Mouse (Mus musculus): ENCODE measurements around the gene Gabarapl2. TPM values are rescaled to one million over a fixed set of nuclear protein-coding genes. Genes with fewer than 3 reads are reported as not detected.
A peak's percentile ranks its signal among the peaks of the same experiment; 100 is the strongest.
"Not testable (repeated sequence)": the region's sequence is repeated elsewhere in the genome, so short reads cannot be mapped to it uniquely, and the experiment has no call there.

Gene Gabarapl2
- polyA plus RNA-seq, 1 experiment from 2014 or later = 314 TPM

DNA sequence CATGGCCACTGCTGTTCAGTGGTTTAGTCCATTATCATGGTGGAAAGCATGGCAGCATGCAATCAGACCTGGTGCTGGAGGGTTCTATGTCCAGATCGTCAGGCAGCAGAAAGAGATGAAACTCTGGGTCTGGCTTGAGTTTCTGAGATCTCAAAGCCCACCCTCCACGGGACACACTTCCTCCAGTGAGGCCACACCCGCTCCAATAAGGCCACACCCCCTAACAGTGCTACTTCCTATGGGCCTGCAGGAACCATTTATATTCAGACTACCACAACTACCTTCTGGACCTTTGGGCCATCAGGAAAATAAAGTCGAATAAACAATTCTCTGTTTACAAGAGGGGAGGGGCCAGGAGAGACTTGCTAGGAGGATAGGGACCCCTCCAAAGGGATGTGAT, 19.5 kb upstream of the Gabarapl2 start:
- H3K36me3 ChIP-seq = peaks cover 19% of the 10 kb centered on the region
- no peak overlapping the region for H3K4me3 ChIP-seq
- WGBS = 89% methylated on average over 4 of the region's 4 CpGs
- no peaks in the 10 kb centered on the region for H3K9me3 ChIP-seq
- DNase-seq (ENCODE audit: low spot score) = no peak
- H3K27ac ChIP-seq = no peak overlapping the region
- H3K27me3 ChIP-seq (ENCODE audit: insufficient read depth, poor library complexity, severe bottlenecking) = no peaks in the 10 kb centered on the region
- no peaks in the 10 kb centered on the region for H3K4me1 ChIP-seq (replicated peaks)

DNA sequence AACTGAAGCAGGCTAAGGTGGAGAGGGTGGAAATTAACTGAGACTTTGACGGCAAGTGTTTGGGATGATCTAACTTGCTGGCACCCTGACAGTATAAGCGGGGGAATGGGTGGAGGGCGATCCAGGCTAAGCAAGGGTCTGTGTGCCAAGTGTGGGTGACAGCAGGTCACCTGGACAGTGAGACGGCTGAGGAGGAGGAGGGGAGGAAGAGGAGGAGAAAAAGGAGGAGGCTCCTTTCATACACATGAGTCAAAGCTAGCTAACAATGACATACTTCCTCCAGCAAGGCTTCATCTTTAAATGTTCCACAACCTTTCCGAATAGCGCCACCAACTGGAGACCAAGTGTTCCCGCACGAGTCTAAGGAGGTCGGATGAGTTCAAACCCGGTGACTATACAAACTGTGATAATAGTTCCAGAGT, 17.1 kb upstream of the Gabarapl2 start:
- Histone ChIP-seq H3K36me3 (peaks cover 4% of the 10 kb centered on the region), H3K27me3 (ENCODE audit: insufficient read depth, poor library complexity, severe bottlenecking) (no peaks in the 10 kb centered on the region), H3K4me1 (replicated peaks) (no peaks in the 10 kb centered on the region), H3K9me3 (no peaks in the 10 kb centered on the region), H3K4me3 (no peak overlapping the region), H3K27ac (no peak overlapping the region)
- DNase-seq (ENCODE audit: low spot score) = peak; percentile 35
- 35% methylated on average over 10 of the region's 10 CpGs for WGBS

DNA sequence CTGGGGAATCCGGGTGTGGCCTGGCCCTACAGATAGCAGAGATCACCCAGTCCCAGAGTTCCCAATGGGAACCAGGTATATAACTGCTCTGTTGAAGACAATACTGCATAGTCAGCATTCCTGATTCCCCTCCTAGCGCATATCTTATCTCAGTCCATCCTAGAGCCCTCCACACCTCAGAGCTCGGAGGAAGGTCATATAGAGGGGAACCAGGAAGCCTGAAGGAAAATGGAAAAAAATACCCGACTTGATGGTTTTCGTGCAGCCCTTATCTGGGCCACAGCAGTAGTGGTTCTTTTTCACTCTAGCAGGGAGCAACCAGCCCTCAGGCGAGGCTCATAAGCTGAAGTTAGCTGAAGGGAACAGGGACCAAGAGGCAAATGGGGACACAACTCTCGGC, 15.5 kb upstream of the Gabarapl2 start:
- no peaks in the 10 kb centered on the region for H3K27me3 ChIP-seq (ENCODE audit: insufficient read depth, poor library complexity, severe bottlenecking)
- DNase-seq (ENCODE audit: low spot score) = no peak
- H3K36me3 ChIP-seq = no peaks in the 10 kb centered on the region
- H3K9me3 ChIP-seq = no peaks in the 10 kb centered on the region
- no peak overlapping the region for H3K27ac ChIP-seq
- H3K4me3 ChIP-seq = no peak overlapping the region
- 84% methylated on average over 7 of the region's 7 CpGs for WGBS
- H3K4me1 ChIP-seq (replicated peaks) = no peaks in the 10 kb centered on the region

DNA sequence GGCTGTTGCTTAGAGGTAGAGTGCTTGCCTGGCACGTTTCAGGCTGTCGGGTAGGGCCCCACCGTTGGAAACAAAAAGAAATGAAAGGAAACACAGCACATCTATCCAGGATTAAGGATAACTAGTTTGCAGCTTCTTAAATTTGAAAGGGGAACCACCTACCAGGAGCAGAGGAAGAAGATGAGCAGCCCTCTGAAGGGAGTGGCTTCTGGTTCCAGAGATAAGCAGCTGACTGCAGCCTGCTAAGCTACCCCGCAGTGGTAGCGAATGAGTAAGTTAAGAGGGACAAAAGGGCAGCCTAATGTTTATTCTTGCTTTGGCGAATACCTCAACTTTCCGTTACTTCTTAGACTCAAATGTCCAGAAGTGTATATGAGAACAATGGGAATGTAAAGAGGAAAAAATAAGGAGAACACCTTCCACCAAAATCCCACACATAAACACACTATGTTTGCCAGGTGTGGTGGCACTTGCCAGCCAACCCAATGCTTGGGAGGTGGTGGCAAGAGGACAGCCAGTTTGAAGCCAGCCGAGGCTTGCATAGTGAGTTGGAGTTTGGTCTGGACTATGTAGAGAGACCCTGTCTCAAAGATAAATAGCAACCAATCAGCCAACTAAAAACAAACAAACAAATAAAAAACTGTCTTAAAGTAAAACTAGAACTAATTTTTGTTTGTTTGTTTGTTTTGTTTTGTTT, 10.7 kb upstream of the Gabarapl2 start:
- Histone ChIP-seq H3K4me3 (no peak overlapping the region), H3K9me3 (no peaks in the 10 kb centered on the region), H3K27me3 (ENCODE audit: insufficient read depth, poor library complexity, severe bottlenecking) (no peaks in the 10 kb centered on the region), H3K27ac (no peak overlapping the region), H3K36me3 (no peaks in the 10 kb centered on the region), H3K4me1 (replicated peaks) (peaks cover 29% of the 10 kb centered on the region)
- no peak for DNase-seq (ENCODE audit: low spot score)
- WGBS = 77% methylated on average over 8 of the region's 8 CpGs

DNA sequence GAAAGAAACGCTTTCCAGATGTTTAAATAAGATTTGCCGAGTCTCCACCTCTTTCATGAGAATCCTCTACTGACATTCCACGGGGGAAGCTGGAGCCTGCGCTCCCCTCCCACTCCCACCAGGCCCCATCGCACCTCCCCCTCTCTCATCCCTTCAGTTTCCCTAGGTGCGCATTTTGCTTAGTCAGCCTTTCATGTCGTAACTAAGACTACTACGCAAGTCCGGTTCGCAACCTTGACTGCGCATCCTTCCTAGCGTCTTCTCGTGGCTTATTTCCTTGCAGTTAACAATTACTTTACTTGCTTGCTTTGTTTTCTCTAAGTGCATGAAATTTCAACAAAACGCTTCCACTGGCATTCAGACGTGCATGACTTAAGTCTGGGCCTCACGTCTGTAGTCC, 8.8 kb upstream of the Gabarapl2 start:
- no peaks in the 10 kb centered on the region for H3K27me3 ChIP-seq (ENCODE audit: insufficient read depth, poor library complexity, severe bottlenecking)
- DNase-seq (ENCODE audit: low spot score) = no peak
- no peaks in the 10 kb centered on the region for H3K36me3 ChIP-seq
- H3K4me3 ChIP-seq = no peak overlapping the region
- no peak overlapping the region for H3K27ac ChIP-seq
- no peaks in the 10 kb centered on the region for H3K9me3 ChIP-seq
- peaks cover 29% of the 10 kb centered on the region for H3K4me1 ChIP-seq (replicated peaks)
- WGBS = 83% methylated on average over 16 of the region's 16 CpGs

DNA sequence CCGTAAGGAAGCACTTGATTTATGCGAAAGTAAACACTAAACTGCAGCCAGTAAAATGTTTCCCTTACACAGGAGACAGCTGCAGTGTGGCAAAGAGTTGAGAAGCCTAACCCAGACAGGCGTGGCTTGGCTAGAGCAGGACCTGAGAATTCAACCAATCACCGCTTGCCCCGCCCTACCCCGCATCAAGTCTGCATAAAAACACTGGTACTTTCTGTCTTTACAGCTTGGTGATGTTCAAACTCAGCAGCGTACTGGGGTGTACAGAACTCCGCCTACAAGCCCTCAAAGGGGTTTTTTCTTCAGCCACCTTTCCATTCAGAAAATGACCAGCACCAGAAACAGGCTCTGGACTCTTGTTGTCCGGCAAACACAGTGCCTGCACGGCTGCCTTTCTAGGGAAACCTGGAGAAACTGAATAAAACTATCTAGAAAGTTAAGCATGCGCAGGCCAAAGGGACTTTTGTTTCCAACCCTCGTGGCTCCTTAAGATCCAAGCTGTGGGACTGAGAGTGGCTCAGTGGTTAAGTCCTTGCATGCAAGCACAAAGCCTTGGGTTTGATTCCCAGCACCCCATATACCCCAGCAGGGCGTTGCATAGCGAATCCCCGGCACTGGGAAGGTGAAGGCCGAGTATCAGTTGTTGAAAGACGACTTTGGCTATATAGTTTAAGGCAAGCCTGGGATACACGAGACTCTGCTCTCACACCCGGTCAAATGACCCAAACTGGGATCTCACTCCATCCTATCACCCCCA, 7.7 kb upstream of the Gabarapl2 start:
- WGBS = 34% methylated on average over 19 of the region's 19 CpGs

DNA sequence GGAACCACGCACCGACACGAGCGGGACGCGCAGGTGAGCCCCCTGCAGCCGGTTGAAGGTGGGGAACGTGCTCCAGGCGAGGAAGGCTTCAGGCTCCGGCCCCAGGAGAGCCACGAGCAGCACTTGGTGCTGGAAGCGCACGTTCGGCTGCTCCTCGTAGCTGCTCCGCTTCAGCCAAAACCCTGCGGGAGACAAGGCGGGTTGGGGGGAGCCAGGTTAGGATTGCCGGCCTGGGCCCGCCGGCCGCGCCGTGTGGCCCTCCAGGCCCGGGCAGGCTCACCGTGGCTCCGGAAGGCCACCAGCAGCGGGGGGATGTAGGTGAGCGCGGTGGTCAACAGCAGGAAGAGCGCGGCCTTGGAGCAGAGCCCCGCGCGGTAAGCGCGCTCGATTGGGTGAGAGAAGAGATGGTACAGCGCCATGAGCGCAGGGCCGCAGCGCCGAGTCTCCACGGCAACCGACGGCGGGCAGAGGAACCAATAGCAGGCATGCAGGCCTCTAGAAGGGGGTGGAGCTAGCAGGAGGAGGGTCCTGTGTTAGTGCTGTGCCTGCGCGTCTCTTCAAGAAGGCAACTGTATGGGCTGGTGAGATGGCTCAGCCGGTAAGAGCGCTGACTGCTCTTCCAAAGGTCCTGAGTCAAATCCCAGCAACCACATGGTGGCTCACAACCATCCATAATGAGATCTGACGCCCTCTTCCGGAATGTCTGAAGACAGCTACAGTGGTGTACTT, 7.0 kb upstream of the Gabarapl2 start, which contains the start of gene Tmem231:
Gene Tmem231, minus strand, starts transcription at position 534 of the 729 bp plus-strand sequence.
- peak within 1 kb of the TSS; percentile 84 for H3K4me3 ChIP-seq
- peak; percentile 95 for DNase-seq (ENCODE audit: low spot score)
- no peaks in the 10 kb centered on the region for H3K27me3 ChIP-seq (ENCODE audit: insufficient read depth, poor library complexity, severe bottlenecking)
- under 1% methylated on average over 53 of the region's 53 CpGs for WGBS
- no peaks in the 10 kb centered on the region for H3K36me3 ChIP-seq
- H3K4me1 ChIP-seq (replicated peaks) = peaks cover 29% of the 10 kb centered on the region
- H3K27ac ChIP-seq = peak within 1 kb of the TSS; percentile 96
- no peaks in the 10 kb centered on the region for H3K9me3 ChIP-seq

More for the DNA sequence above, 7.7 kb upstream of the Gabarapl2 start:
- peak; percentile 60 for DNase-seq (ENCODE audit: low spot score)
- no peaks in the 10 kb centered on the region for H3K36me3 ChIP-seq
- H3K27me3 ChIP-seq (ENCODE audit: insufficient read depth, poor library complexity, severe bottlenecking) = no peaks in the 10 kb centered on the region
- peak overlapping the region; percentile 96 for H3K27ac ChIP-seq
- H3K9me3 ChIP-seq = no peaks in the 10 kb centered on the region
- peak overlapping the region; percentile 84 for H3K4me3 ChIP-seq
- peaks cover 29% of the 10 kb centered on the region for H3K4me1 ChIP-seq (replicated peaks)

DNA sequence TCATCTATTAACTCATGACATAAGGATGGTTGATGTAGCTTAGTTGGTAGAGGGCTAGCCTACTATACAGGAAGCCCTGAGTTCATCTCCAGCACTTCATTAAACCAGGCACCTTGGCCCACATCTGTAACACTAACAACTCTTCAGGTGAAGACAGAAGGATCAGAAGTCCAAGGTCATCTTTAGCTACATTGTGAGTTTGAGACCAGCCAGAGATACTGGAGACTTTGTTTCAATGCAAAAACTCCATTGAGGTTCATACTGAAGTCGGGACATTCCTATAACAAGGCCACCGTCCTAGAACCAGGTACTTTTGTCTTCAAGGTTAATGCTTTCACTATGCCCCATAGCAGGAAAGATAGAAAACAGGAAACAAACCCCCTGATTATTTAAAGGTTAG, 6.3 kb upstream of the Gabarapl2 start:
- peaks cover 29% of the 10 kb centered on the region for H3K4me1 ChIP-seq (replicated peaks)
- DNase-seq (ENCODE audit: low spot score) = no peak
- no peak overlapping the region for H3K27ac ChIP-seq
- peak overlapping the region; percentile 84; the same call in 1 of the 2 replicates for H3K4me3 ChIP-seq
- WGBS = 84% methylated on average over 2 of the region's 2 CpGs
- no peaks in the 10 kb centered on the region for H3K27me3 ChIP-seq (ENCODE audit: insufficient read depth, poor library complexity, severe bottlenecking)
- H3K36me3 ChIP-seq = no peaks in the 10 kb centered on the region
- H3K9me3 ChIP-seq = no peaks in the 10 kb centered on the region

DNA sequence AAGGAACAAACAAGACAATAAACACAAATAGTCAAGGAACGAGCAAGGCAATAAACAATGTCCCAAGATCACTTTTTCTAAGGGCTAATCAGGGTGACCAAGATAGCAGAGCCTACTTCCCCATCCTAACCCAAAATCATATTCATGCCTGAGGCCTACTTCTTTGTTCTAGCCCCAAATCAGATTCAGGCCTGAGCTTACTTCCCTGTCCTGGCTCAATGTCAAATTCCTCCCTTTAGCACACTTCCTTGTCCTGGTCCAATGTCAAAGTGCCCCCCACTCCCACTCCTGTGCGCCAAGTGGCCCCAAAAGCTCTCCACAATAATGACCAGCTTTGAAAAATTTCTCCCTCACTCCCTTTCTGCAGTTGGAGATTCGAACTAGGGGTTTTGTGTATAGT, 3.3 kb upstream of the Gabarapl2 start:
- DNase-seq (ENCODE audit: low spot score) = no peak
- peaks cover 42% of the 10 kb centered on the region for H3K4me1 ChIP-seq (replicated peaks)
- WGBS = 76% methylated on average over 3 of the region's 3 CpGs
- no peak overlapping the region for H3K4me3 ChIP-seq
- no peak overlapping the region for H3K27ac ChIP-seq
- H3K27me3 ChIP-seq (ENCODE audit: insufficient read depth, poor library complexity, severe bottlenecking) = no peaks in the 10 kb centered on the region
- H3K9me3 ChIP-seq = no peaks in the 10 kb centered on the region
- H3K36me3 ChIP-seq = peaks cover 3% of the 10 kb centered on the region

DNA sequence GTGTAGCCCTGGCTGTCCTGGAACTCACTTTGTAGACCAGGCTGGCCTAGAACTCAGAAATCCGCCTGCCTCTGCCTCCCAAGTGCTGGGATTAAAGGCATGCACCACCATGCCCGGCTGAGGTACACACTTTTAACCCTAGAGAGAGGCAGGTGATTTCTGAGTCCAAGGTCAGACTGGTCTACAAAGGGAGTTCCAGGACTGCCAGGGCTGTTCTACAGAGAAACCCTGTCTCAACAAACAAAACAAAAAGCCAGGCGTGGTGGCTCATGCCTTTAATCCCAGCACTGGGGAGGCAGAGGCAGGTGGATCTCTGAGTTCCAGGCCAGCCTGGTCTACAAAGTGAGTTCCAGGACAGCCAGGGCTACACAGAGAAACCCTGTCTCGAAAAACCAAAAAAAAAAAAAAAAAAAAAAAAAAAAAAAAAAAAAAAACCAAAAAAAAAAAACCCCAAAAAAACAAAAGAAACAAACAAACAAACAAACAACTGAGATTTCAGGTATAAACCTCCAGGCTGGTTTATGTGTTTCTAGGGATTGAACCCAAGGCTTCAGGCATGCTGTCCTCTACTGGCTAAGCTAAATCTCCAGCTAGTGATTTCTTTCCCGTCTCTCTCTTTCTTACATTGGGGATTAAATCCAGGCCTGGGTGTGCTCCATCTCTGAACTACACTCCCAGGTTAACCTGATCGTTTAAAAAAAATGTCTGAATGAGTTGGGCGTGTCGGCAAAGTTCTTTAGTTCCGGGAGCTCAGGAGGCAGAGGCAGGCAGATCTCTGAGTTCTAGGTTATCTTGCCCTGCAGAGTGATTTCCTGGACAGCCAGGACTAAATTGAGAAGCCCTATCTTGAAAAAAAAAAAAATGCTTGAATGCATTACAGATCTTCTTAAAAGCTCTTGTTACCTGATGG, 2.2 kb upstream of the Gabarapl2 start:
- not testable (repeated sequence) for H3K27me3 ChIP-seq (ENCODE audit: insufficient read depth, poor library complexity, severe bottlenecking); H3K27ac ChIP-seq; DNase-seq (ENCODE audit: low spot score); H3K9me3 ChIP-seq; H3K4me3 ChIP-seq
- WGBS = 90% methylated on average over 9 of the region's 9 CpGs
- H3K36me3 ChIP-seq = peaks cover 15% of the 10 kb centered on the region
- peaks cover 31% of the 10 kb centered on the region for H3K4me1 ChIP-seq (replicated peaks)

DNA sequence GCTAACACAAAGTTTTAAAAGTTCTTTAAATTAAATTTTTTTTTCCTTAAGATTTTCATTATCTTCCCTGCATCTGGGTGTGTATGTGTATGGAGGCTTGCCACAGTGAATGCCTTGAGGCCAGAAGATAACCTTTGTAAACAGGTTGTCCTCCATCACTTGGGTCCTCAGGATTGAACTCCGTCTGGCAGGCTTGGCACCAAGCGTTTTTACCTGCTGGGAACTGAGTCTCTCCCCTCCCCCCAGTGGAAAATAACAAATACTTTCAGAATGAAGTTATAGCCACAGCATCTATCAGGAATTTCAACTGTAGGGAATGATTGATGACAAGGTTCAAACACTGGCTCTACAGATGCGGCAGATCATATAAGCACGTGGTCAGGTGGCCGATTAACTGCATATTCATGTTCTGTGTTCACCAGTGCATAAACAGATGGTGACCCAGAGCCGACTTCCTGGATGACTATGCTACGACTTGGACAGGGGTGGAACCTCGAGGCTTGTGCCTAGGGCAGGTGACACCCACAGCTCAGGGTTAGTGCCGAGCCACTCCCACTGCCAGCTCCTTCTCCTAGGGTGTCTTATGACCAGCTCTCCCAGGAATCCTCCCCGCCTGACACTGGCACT, 874 bp upstream of the Gabarapl2 start:
- peak; percentile 15 for DNase-seq (ENCODE audit: low spot score)
- peaks cover 21% of the 10 kb centered on the region for H3K4me1 ChIP-seq (replicated peaks)
- H3K27me3 ChIP-seq (ENCODE audit: insufficient read depth, poor library complexity, severe bottlenecking) = no peaks in the 10 kb centered on the region
- H3K9me3 ChIP-seq = no peaks in the 10 kb centered on the region
- peak overlapping the region; percentile 96 for H3K4me3 ChIP-seq
- WGBS = 14% methylated on average over 10 of the region's 10 CpGs
- peak overlapping the region; percentile 92 for H3K27ac ChIP-seq
- H3K36me3 ChIP-seq = peaks cover 28% of the 10 kb centered on the region

DNA sequence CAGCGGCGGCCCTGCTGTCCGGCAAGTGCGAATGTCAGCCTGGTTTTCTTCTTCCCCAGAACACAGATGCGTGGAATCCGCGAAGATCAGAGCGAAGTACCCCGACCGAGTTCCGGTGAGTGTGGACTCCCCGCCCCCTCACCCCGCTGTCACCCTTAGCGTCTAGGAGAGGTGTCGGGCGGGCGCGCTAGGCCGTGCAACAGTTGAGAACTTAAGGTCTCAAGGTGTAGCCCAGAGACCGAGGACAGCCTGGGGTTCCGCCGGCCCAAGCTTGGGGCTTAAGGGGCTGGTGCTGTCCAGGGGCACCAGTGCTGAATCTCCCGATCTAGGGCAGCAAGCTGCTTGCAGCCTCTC, 575 bp downstream of the Gabarapl2 start:
- H3K27me3 ChIP-seq (ENCODE audit: insufficient read depth, poor library complexity, severe bottlenecking) = no peaks in the 10 kb centered on the region
- no peaks in the 10 kb centered on the region for H3K9me3 ChIP-seq
- peak; percentile 36 for DNase-seq (ENCODE audit: low spot score)
- H3K36me3 ChIP-seq = peaks cover 42% of the 10 kb centered on the region
- H3K4me3 ChIP-seq = peak overlapping the region; percentile 96
- H3K27ac ChIP-seq = peak overlapping the region; percentile 92
- 1% methylated on average over 23 of the region's 23 CpGs for WGBS
- peaks cover 21% of the 10 kb centered on the region for H3K4me1 ChIP-seq (replicated peaks)

All from hindbrain, embryonic 10.5 days (tissue).